Mouse (Mus musculus) kidney, embryonic 14.5 days (tissue): ENCODE data around the gene Syf2. TPM values are rescaled to one million over a fixed set of nuclear protein-coding genes. Genes with fewer than 3 reads are reported as not detected.
"Not testable (repeated sequence)": the region's sequence is repeated elsewhere in the genome, so short reads cannot be mapped to it uniquely, and the experiment has no call there.

ENCODE experiments used
- ATAC-seq: fragments of 200-750 bp; cut with Nextera tagmentation; 2 replicates; pipeline ENCODE4 v1.8.0; 2017; ENCODE audit warnings: moderate number of reproducible peaks, mild to moderate bottlenecking, moderate TSS enrichment, moderate library complexity; ENCODE audit not compliant: low FRiP score, low TSS enrichment
- H3K27ac ChIP-seq: fragments of 300-500 bp; sonication (generic); 2 replicates; pipeline ENCODE4 v1.5.1; 2014; ENCODE audit warnings: low read depth, mild to moderate bottlenecking, low read length, moderate library complexity, mixed read lengths
- H3K27me3 ChIP-seq: fragments of 300-500 bp; sonication (generic); 2 replicates; pipeline ENCODE4 v1.6.1; 2014; ENCODE audit warnings: mild to moderate bottlenecking, low read length; ENCODE audit not compliant: control insufficient read depth, insufficient read depth
- H3K36me3 ChIP-seq: fragments of 300-500 bp; sonication (generic); 2 replicates; pipeline ENCODE4 v1.6.1; 2014; ENCODE audit warnings: low read length, mixed read lengths; ENCODE audit not compliant: control insufficient read depth, insufficient read depth
- H3K4me1 ChIP-seq: fragments of 300-500 bp; sonication (generic); 2 replicates; pipeline ENCODE4 v1.6.1; 2014; ENCODE audit warnings: low read length, mixed read lengths; ENCODE audit not compliant: control insufficient read depth, insufficient read depth
- H3K4me2 ChIP-seq: fragments of 300-500 bp; sonication (generic); replicated peaks from 2 replicates; pipeline ENCODE4 v1.6.1; 2014; ENCODE audit warnings: low read depth, mild to moderate bottlenecking, low read length
- H3K4me3 ChIP-seq: fragments of 300-500 bp; sonication (generic); 2 replicates; pipeline ENCODE4 v1.5.1; 2014; ENCODE audit warnings: mild to moderate bottlenecking, low read length
- H3K9ac ChIP-seq: fragments of 300-500 bp; sonication (generic); 2 replicates; pipeline ENCODE4 v1.6.1; 2014; ENCODE audit warnings: low read depth, mild to moderate bottlenecking, low read length, moderate library complexity
- H3K9me3 ChIP-seq: fragments of 300-500 bp; sonication (generic); 2 replicates; pipeline ENCODE4 v1.6.1; 2016; ENCODE audit warnings: low read length; ENCODE audit not compliant: control insufficient read depth
- WGBS: fragments of 180-500 bp; shearing (Covaris S2); extraction: QIAGEN DNeasy Blood & Tissue Kit; methylation state at CpG from one replicate; pipeline ENCODE4 v1.1.7; 2014; 5-methylcytosine and 5-hydroxymethylcytosine counted together
- polyA plus RNA-seq: library from polyadenylated mRNA; unstranded; fragments of >200 nt; fragmentation: Nextera tagmentation; extraction: Ambion mirVana; gene quantifications from 2 replicates; pipeline ENCODE4 v1.2.1, GENCODE M21; 2014

The Syf2 gene
- 77.3 and 90.1 TPM in 2 replicates for polyA plus RNA-seq

DNA sequence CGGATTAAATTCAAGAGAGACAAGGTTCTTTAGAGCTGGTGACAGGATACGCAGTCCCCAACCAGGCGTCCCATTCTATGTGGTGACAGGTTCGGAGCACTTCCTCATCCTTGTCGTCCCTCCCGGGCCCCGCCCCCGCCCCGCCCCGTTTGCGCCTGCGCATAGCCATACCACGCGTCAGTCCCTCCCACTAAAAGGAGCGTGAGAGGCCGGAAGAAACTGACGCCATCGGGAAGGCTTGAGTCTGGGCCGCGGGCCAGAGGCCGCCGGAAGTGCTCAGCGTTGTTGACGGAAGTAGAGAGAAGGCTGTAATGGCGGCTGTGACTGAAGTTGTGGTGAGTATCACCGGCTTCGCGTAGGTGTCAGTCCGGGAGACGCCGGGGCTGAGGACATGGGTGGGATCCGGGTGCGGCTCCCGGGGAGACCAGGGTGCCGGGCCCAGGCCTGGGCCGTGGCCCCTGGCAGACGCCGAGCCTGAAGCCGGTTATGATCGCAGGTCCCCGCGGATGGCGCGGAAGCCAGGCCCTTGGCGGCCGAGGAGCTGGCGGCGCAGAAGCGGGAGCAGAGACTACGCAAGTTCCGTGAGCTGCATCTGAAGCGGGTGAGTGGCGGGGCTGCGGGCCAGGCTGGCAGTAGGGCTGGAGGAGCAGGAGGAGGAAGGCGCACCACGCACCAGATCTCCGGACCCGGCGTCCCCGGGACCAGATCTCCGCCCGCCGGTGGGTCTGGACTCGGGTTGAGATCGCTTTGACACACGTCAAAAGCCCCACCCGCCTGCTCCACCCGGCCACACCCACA lies at the start of gene Syf2:
Syf2 (plus strand) TSS at position 215 of the 798 bp plus-strand sequence.
- H3K9me3 ChIP-seq = no peaks in the 10 kb centered on the region
- peaks cover 65% of the 10 kb centered on the region for H3K36me3 ChIP-seq
- peak within 1 kb of the TSS; percentile 56 for H3K4me2 ChIP-seq
- peak within 1 kb of the TSS; percentile 78 for H3K4me3 ChIP-seq
- H3K27ac ChIP-seq = no peak within 1 kb of the TSS
- under 1% methylated on average over 68 of the region's 68 CpGs for WGBS
- peak within 1 kb of the TSS; percentile 72 for H3K9ac ChIP-seq
- no peaks in the 10 kb centered on the region for H3K27me3 ChIP-seq
- H3K4me1 ChIP-seq = peaks cover 4% of the 10 kb centered on the region
- ATAC-seq = peak; percentile 96

DNA sequence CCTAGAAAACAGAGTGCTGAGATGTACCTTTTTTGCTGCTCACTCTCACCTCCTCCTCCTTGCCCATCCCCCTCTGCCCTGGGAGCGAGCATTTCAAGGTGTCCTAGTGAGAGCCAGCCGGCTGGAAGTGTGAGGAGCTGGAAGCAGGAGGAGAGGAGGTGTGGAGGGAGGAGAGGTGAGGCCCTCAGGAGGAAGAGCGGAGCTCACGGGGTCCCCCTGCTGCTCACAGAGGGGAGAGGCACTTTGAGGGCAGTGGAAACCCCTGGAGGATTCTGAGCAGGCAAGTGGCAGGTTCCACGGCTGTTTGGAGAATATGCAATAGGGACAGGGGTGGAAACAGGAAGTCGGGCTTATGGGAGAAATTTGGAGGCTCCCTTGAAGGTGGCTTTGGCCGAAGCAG lies 47.4 kb upstream of the Syf2 start:
- H3K9ac ChIP-seq = no peak overlapping the region
- ATAC-seq = no peak
- H3K27me3 ChIP-seq = no peaks in the 10 kb centered on the region
- no peak overlapping the region for H3K4me3 ChIP-seq
- 33% methylated on average over 7 of the region's 7 CpGs for whole genome bisulfite sequencing
- H3K4me2 ChIP-seq = no peak overlapping the region
- no peaks in the 10 kb centered on the region for H3K9me3 ChIP-seq
- H3K36me3 ChIP-seq = no peaks in the 10 kb centered on the region
- peaks cover 8% of the 10 kb centered on the region; the same call in 1 of the 2 replicates for H3K4me1 ChIP-seq
- H3K27ac ChIP-seq = no peak overlapping the region

DNA sequence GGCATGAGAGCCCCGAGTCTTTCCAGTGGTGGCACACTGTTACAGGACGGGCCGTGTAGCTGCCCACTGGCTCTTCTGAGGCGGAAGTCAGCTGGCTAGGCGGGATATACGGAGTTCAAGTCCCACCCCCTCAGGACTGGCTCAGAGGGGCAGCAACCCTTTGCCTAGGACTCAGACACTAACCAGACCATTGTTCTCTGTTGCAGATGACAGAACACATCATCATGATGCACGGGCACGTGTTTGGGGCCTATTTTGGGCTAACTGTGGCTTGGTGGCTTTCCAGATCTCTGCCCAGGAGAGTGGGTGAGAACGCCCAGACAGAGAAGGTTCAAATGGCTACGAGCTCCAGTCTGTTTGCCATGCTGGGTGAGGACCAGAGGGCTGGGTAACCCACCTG lies 46.9 kb upstream of the Syf2 start:
- Histone ChIP-seq H3K4me2 (no peak overlapping the region), H3K36me3 (no peaks in the 10 kb centered on the region), H3K4me3 (no peak overlapping the region), H3K9ac (no peak overlapping the region), H3K9me3 (no peaks in the 10 kb centered on the region), H3K27ac (no peak overlapping the region), H3K27me3 (no peaks in the 10 kb centered on the region), H3K4me1 (peaks cover 8% of the 10 kb centered on the region; the same call in 1 of the 2 replicates)
- WGBS = 87% methylated on average over 10 of the region's 10 CpGs
- ATAC-seq = no peak

DNA sequence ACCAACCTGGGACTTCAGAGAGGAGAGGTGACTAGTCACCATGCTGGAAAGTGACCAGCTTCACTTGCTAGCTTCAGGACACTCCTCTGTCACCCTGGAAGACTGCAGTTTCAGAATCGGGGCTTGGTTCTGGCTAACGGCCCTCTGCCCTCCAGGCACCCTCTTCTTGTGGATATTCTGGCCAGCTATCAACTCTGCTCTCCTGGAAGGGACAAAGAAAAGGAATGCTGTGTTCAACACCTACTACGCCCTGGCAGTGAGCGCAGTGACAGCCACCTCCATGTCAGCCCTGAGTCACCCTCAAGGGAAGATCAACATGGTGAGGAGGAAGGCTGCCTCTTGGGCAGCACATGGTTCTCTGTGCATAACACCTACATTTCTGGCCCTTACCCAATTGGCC lies 46.3 kb upstream of the Syf2 start:
- H3K4me3 ChIP-seq = no peak overlapping the region
- H3K9ac ChIP-seq = no peak overlapping the region
- H3K36me3 ChIP-seq = no peaks in the 10 kb centered on the region
- H3K4me2 ChIP-seq = no peak overlapping the region
- ATAC-seq = no peak
- WGBS = 87% methylated on average over 4 of the region's 4 CpGs
- 0 out of 2 replicates have a peak, but pooled peaks cover 2% of the 10 kb centered on the region for H3K9me3 ChIP-seq
- H3K27ac ChIP-seq = no peak overlapping the region
- H3K4me1 ChIP-seq = peaks cover 5% of the 10 kb centered on the region; the same call in 1 of the 2 replicates
- H3K27me3 ChIP-seq = no peaks in the 10 kb centered on the region

GRCm38 (mm10) chr4:134892096-134892495 lies 38.6 kb upstream of the Syf2 start:
- H3K4me1 ChIP-seq = no peaks in the 10 kb centered on the region
- H3K4me3 ChIP-seq = no peak overlapping the region
- no peak overlapping the region for H3K9ac ChIP-seq
- WGBS = 79% methylated on average over 6 of the region's 6 CpGs
- 0 out of 2 replicates have a peak, but pooled peaks cover 2% of the 10 kb centered on the region for H3K9me3 ChIP-seq
- no peak overlapping the region for H3K27ac ChIP-seq
- peaks cover 16% of the 10 kb centered on the region for H3K36me3 ChIP-seq
- no peak overlapping the region for H3K4me2 ChIP-seq
- ATAC-seq = no peak
- H3K27me3 ChIP-seq = no peaks in the 10 kb centered on the region

DNA sequence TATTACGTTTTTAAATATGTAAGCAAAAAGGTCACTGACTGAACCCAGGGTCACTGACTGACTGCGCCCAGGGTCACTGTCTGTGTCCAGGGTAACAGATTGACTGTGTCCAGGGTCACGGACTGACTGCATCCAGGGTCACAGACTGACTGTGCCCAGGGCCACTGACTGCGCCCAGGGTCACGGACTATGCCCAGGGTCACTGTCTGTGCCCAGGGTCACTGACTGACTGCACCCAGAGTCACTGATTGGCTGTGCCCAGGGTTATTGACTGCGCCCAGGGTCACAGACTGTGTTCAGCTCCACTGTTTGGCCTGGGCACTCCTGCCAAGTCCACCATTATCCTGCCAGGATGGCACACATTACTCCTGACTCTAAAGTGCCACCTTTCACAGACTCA lies 33.4 kb upstream of the Syf2 start:
- Histone ChIP-seq H3K27me3 (no peaks in the 10 kb centered on the region), H3K9me3 (no peaks in the 10 kb centered on the region), H3K4me1 (no peaks in the 10 kb centered on the region), H3K27ac (no peak overlapping the region), H3K36me3 (peaks cover 50% of the 10 kb centered on the region), H3K4me3 (no peak overlapping the region), H3K9ac (no peak overlapping the region), H3K4me2 (no peak overlapping the region)
- no peak for ATAC-seq
- WGBS = 93% methylated on average over 6 of the region's 6 CpGs

DNA sequence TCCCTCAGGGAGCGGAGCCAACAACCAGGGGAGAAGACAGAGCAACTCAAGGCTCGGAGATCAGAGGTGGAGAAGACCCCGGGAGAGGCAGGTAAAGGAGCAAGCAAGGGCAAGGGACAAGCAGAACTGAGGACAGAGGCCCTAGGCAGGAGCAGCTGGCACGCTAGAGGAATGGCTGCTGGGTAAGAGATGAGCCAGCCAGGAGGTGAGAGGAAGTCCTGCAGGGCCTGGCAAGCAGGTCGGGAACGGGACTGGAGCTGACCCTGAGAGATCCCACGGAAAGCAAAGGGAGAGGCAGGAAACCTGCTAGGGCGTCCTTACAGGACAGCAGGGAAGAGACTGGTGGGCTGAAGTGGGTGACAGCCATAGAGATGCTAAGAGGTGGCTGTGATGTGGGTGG lies 29.6 kb upstream of the Syf2 start:
- no peak for ATAC-seq
- WGBS = 93% methylated on average over 8 of the region's 8 CpGs

GRCm38 (mm10) chr4:134903046-134903445 lies 27.7 kb upstream of the Syf2 start:
- ATAC-seq = no peak
- Histone ChIP-seq H3K9me3 (no peaks in the 10 kb centered on the region), H3K4me1 (no peaks in the 10 kb centered on the region), H3K4me2 (no peak overlapping the region), H3K36me3 (peaks cover 77% of the 10 kb centered on the region), H3K9ac (no peak overlapping the region), H3K27ac (no peak overlapping the region), H3K27me3 (no peaks in the 10 kb centered on the region), H3K4me3 (no peak overlapping the region)
- 78% methylated on average over 7 of the region's 7 CpGs for WGBS

More for the DNA sequence above, 29.6 kb upstream of the Syf2 start:
- Histone ChIP-seq H3K4me3 (no peak overlapping the region), H3K36me3 (peaks cover 75% of the 10 kb centered on the region), H3K9me3 (no peaks in the 10 kb centered on the region), H3K4me2 (no peak overlapping the region), H3K9ac (no peak overlapping the region), H3K27me3 (no peaks in the 10 kb centered on the region), H3K4me1 (no peaks in the 10 kb centered on the region), H3K27ac (no peak overlapping the region)

DNA sequence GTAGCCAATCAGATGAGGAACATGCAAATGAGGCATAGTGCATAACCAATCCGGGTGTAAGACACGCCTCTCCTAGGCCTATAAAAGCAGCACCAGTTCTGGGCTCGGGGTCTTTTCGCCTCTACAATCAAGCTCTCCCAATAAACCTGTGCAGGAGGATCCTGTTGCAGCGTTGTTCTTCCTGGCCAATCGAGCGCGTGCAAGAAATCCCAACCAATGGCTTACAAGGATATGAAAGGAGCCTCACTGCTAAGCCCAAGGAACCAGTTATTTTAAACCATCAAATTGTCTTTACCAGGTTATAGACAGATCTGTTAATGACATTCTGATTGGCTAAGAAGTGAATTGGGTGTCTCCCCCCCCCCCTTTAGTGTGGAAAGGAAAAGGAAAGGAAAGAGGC lies 19.3 kb upstream of the Syf2 start:
- ATAC-seq, H3K27ac ChIP-seq, H3K4me1 ChIP-seq, H3K9ac ChIP-seq, H3K4me2 ChIP-seq, H3K4me3 ChIP-seq, H3K9me3 ChIP-seq, H3K27me3 ChIP-seq: not testable (repeated sequence)
- 98% methylated on average over 6 of the region's 8 CpGs for WGBS
- peaks cover 37% of the 10 kb centered on the region for H3K36me3 ChIP-seq
